Mouse (Mus musculus) limb, embryonic 15.5 days (tissue): ENCODE measurements around the gene Fblim1. TPM values are rescaled to one million over a fixed set of nuclear protein-coding genes. Genes with fewer than 3 reads are reported as not detected.

Experiments
- ATAC-seq: fragments of 200-750 bp; cut with Nextera tagmentation; 2 replicates; pipeline ENCODE4 v1.8.0; 2017; ENCODE audit warnings: low read depth, moderate TSS enrichment; ENCODE audit not compliant: insufficient number of reproducible peaks, low FRiP score, low TSS enrichment
- H3K27ac ChIP-seq: fragments of 300-500 bp; sonication (generic); 2 replicates; pipeline ENCODE4 v1.5.1; 2015; ENCODE audit warnings: moderate library complexity, mild to moderate bottlenecking, inconsistent platforms
- H3K27me3 ChIP-seq: fragments of 300-500 bp; sonication (generic); 2 replicates; pipeline ENCODE4 v1.6.1; 2015; ENCODE audit warnings: inconsistent platforms
- H3K36me3 ChIP-seq: fragments of 300-500 bp; sonication (generic); 2 replicates; pipeline ENCODE4 v1.6.1; 2015; ENCODE audit warnings: inconsistent platforms
- H3K4me1 ChIP-seq: fragments of 300-500 bp; sonication (generic); 2 replicates; pipeline ENCODE4 v1.6.1; 2015; ENCODE audit warnings: inconsistent platforms
- H3K4me2 ChIP-seq: fragments of 300-500 bp; sonication (generic); 2 replicates; pipeline ENCODE4 v1.6.1; 2015; ENCODE audit warnings: mild to moderate bottlenecking, inconsistent platforms
- H3K4me3 ChIP-seq: fragments of 300-500 bp; sonication (generic); 2 replicates; pipeline ENCODE4 v1.5.1; 2015; ENCODE audit warnings: mild to moderate bottlenecking, inconsistent platforms
- H3K9ac ChIP-seq: fragments of 300-500 bp; sonication (generic); 2 replicates; pipeline ENCODE4 v1.6.1; 2015; ENCODE audit warnings: inconsistent platforms
- H3K9me3 ChIP-seq: fragments of 300-500 bp; sonication (generic); 2 replicates; pipeline ENCODE4 v1.6.1; 2016; ENCODE audit warnings: inconsistent platforms
- WGBS: fragments of 180-500 bp; shearing (Covaris S2); methylation state at CpG from one replicate; pipeline ENCODE4 v1.1.7; 2015; 5-methylcytosine and 5-hydroxymethylcytosine counted together
- polyA plus RNA-seq: library from polyadenylated mRNA; unstranded; fragments of >200 nt; fragmentation: Nextera tagmentation; extraction: Ambion mirVana; gene quantifications from 2 replicates; pipeline ENCODE4 v1.2.1, GENCODE M21; 2015

The Fblim1 gene
- polyA plus RNA-seq, result 27.1 and 29.3 TPM in 2 replicates

DNA sequence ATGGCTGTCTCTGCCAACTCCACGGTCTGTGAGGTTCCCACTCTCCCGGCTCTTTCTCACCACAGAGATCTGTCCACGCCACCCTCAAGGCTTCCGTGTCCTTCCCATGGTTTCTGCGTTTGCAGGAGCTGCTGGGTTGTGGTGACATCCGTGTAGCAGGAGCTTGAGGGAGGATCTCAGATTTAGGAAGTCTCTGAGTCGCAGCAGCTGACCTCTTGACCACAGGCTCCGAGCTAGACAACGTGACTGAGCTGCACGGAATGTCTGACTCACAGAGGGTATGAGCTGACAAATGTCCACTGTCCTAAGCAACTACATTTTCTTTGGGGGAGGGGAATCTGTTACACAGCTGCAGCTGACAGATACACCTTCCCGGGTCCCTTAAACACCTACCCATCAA, at the start of gene Fblim1:
TSS of gene Fblim1 (minus strand) at position 236 of the 400 bp plus-strand sequence.
- peaks cover 20% of the 10 kb centered on the region for H3K4me1 ChIP-seq
- H3K36me3 ChIP-seq, result no peaks in the 10 kb centered on the region
- no peak for ATAC-seq
- no peaks in the 10 kb centered on the region for H3K27me3 ChIP-seq
- no peaks in the 10 kb centered on the region for H3K9me3 ChIP-seq
- H3K4me3 ChIP-seq, result no peak within 1 kb of the TSS
- H3K9ac ChIP-seq, result no peak within 1 kb of the TSS
- WGBS, result 80% methylated on average over 11 of the region's 11 CpGs
- H3K27ac ChIP-seq, result no peak within 1 kb of the TSS
- no peak within 1 kb of the TSS for H3K4me2 ChIP-seq

DNA sequence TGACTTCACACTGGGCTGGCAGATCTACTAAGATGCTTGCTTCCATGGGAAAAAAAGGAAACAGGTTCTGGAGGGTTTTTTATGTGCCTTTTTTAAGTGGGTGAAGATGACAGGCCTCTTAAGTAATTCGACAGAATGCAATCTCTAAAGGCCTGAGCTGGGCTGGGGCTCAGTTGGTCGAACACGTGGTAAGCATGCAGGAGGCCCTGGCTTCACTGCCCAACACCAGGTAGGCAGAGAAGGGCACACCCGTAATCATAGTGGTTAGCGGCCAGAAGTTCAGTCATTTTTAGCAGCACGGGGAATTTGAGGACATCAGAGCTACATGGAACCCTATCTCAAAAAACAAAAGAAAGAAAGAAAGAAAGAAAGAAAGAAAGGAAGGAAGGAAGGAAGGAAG, 48.6 kb upstream of the Fblim1 start:
- Histone ChIP-seq H3K27ac (no peak overlapping the region), H3K9ac (no peak overlapping the region)

DNA sequence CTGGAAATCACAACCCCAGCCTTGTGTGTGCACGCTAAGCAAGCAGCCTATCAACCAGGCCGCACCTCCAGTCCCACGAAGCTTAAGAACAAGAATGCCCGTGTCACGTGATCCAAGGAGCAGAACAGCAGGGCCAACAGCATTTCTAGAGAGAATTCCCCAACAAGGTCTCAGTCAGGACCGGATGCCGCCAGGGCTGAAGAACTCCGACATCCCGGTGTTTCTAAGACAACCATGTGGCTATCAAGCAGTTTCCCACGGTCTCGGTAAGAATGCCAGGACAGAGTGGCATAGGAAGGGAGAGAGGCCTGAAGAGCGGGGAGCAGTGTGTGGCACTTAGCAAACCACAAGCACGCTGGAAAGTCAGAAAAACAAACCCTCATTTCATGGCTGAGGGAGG, 47.9 kb upstream of the Fblim1 start:
- Histone ChIP-seq H3K27me3 (no peaks in the 10 kb centered on the region), H3K4me2 (no peak overlapping the region), H3K4me3 (no peak overlapping the region), H3K36me3 (peaks cover 29% of the 10 kb centered on the region), H3K9ac (no peak overlapping the region), H3K9me3 (no peaks in the 10 kb centered on the region), H3K27ac (peak overlapping the region; percentile 8; the same call in 1 of the 2 replicates), H3K4me1 (peaks cover 22% of the 10 kb centered on the region; the same call in 1 of the 2 replicates)
- 88% methylated on average over 13 of the region's 13 CpGs for WGBS
- no peak for ATAC-seq

More for the DNA sequence above, 48.6 kb upstream of the Fblim1 start:
- H3K4me2 ChIP-seq, result no peak overlapping the region
- 83% methylated on average over 6 of the region's 6 CpGs for WGBS
- no peak for ATAC-seq
- no peak overlapping the region for H3K4me3 ChIP-seq
- H3K9me3 ChIP-seq, result no peaks in the 10 kb centered on the region
- no peaks in the 10 kb centered on the region for H3K27me3 ChIP-seq
- H3K4me1 ChIP-seq, result peaks cover 16% of the 10 kb centered on the region; the same call in 1 of the 2 replicates
- H3K36me3 ChIP-seq, result peaks cover 30% of the 10 kb centered on the region

DNA sequence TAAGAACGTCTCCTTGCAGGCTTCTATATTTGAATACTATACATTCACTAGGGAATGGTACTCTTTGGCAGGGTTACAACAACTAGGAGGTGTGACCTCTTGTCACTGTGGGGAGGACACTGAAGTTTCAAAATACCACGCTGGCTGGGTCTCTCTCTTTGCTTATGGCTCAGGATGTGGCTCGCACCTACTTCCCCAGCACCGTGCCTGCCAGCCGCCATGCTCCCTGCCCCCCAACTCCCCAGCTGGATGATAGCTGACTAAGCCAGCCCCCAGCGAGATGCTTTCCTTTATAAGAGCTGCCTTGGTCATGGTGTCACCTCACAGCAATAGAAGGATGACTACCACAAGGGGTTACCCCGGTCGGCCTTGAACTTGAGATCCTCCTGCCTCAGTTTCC, 47.1 kb upstream of the Fblim1 start:
- ATAC-seq, result no peak
- H3K4me3 ChIP-seq, result no peak overlapping the region
- H3K4me2 ChIP-seq, result no peak overlapping the region
- no peaks in the 10 kb centered on the region for H3K27me3 ChIP-seq
- H3K36me3 ChIP-seq, result peaks cover 32% of the 10 kb centered on the region
- H3K27ac ChIP-seq, result no peak overlapping the region
- no peaks in the 10 kb centered on the region for H3K9me3 ChIP-seq
- no peak overlapping the region for H3K9ac ChIP-seq
- H3K4me1 ChIP-seq, result peaks cover 29% of the 10 kb centered on the region; the same call in 1 of the 2 replicates
- WGBS, result 80% methylated on average over 8 of the region's 8 CpGs

DNA sequence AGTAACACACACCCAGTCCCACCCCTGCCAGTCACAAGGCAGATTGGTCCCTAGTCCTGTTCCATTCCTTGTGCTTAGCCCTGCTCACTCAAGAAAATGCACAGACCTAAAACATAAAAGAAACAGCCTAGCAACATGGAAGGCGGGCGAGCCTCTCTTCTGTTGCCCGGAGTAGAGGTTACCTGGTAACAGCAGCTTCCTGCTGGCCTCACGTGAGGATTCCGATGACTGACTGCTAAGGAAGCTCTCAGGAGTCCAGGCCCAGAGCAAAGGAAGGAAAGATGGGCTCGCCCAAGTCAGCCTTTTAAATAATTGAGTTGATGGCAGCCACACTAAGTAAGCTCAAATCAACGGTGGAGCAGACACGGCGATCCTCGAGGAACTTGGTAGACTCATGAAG, 46.0 kb upstream of the Fblim1 start:
- H3K27me3 ChIP-seq, result no peaks in the 10 kb centered on the region
- H3K4me3 ChIP-seq, result no peak overlapping the region
- ATAC-seq, result no peak
- H3K36me3 ChIP-seq, result peaks cover 31% of the 10 kb centered on the region
- 84% methylated on average over 10 of the region's 10 CpGs for whole genome bisulfite sequencing
- H3K9me3 ChIP-seq, result no peaks in the 10 kb centered on the region
- no peak overlapping the region for H3K9ac ChIP-seq
- H3K4me1 ChIP-seq, result peaks cover 29% of the 10 kb centered on the region; the same call in 1 of the 2 replicates
- no peak overlapping the region for H3K27ac ChIP-seq
- H3K4me2 ChIP-seq, result no peak overlapping the region

DNA sequence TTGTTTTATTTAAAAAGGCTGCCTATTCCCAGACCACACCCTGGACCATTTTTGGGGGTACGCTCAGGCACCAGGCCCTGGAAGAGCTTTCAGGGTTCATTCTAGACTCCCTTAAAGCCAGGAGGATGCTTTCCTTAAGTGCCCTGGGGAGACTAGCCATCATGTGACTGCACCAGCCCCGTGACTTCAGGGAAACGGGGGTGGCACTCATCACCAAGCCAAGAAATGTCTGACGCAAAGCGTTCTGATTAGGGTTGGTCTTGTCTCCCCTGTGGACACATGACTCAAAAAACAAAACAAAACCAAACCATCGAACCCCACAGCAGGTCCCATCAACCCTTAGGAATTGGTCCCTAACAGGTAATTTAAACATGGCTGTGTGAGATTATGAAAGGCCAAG, 45.4 kb upstream of the Fblim1 start:
- WGBS, result 88% methylated on average over 6 of the region's 6 CpGs
- H3K36me3 ChIP-seq, result peaks cover 28% of the 10 kb centered on the region
- H3K27ac ChIP-seq, result no peak overlapping the region
- ATAC-seq, result no peak
- H3K4me3 ChIP-seq, result no peak overlapping the region
- no peak overlapping the region for H3K4me2 ChIP-seq
- H3K9ac ChIP-seq, result no peak overlapping the region
- H3K27me3 ChIP-seq, result no peaks in the 10 kb centered on the region
- H3K4me1 ChIP-seq, result peaks cover 29% of the 10 kb centered on the region; the same call in 1 of the 2 replicates
- H3K9me3 ChIP-seq, result no peaks in the 10 kb centered on the region

DNA sequence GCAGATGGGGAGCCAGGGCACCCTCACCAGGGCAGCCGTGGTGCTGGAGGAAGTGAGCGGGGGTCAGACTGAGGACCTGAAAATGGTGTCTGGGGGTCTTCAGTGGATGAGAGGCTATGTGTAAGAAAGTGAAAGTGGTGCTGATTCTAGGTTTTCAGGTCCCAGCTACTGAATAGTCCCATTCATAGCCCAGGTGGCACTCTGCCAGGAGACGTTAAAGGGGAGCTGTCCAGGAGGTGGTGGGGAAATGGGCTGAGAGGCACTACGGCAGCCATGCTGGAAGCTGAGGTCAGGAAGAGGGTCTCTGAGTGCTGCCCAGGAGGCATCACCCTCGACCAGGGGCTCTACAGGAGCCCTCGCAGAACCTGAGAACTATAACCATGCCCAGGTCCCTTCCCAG, 43.3 kb upstream of the Fblim1 start:
- Histone ChIP-seq H3K4me1 (peaks cover 29% of the 10 kb centered on the region; the same call in 1 of the 2 replicates), H3K36me3 (peaks cover 27% of the 10 kb centered on the region), H3K9ac (no peak overlapping the region), H3K27me3 (no peaks in the 10 kb centered on the region), H3K4me2 (peak overlapping the region; percentile 29), H3K27ac (peak overlapping the region; percentile 73), H3K4me3 (no peak overlapping the region), H3K9me3 (no peaks in the 10 kb centered on the region)
- ATAC-seq, result no peak
- WGBS, result 60% methylated on average over 6 of the region's 6 CpGs

DNA sequence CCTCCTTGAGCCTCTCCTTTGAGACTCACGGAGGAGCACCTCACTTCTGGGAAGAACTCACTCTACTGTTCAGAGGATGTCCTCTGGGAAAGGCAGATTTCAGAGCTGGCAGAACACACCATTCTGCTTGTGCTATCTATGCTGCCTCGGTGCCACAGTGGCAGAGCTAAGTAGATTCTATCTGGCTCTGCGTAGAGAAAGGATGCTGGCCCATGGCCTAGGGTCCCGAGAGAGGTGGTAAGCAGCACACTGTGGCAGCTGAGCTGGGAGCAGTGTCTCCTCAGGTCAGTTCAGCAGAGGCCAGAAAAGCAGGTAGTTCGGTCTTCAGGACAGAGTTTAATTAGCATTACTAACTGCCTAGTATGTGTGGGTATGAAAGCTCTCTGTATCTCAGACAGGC, 42.4 kb upstream of the Fblim1 start:
- H3K27ac ChIP-seq, result peak overlapping the region; percentile 73; the same call in 1 of the 2 replicates
- 88% methylated on average over 5 of the region's 5 CpGs for WGBS
- peaks cover 37% of the 10 kb centered on the region; the same call in 1 of the 2 replicates for H3K4me1 ChIP-seq
- H3K36me3 ChIP-seq, result peaks cover 27% of the 10 kb centered on the region
- no peaks in the 10 kb centered on the region for H3K9me3 ChIP-seq
- ATAC-seq, result no peak
- H3K4me3 ChIP-seq, result no peak overlapping the region
- H3K27me3 ChIP-seq, result no peaks in the 10 kb centered on the region
- no peak overlapping the region for H3K4me2 ChIP-seq
- H3K9ac ChIP-seq, result no peak overlapping the region

DNA sequence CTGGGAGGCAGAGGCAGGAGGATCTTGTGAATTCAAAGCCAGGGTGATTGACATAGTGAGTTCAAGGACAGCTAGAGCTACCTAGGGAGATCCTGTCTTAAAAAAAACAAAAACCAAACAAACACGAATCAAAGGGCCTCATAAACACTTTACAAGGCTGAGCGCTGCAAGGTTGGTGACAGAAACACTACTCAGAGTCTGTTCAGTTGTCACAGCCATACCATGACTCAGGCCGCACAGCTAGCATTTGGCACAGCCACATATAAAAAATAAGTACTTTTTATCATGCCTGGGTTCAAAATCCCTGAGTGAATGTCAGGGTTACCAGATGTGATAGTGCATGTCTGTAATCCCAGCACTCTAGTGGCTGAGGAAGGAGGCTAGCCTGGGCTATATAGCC, 41.3 kb upstream of the Fblim1 start:
- ATAC-seq, result no peak
- Histone ChIP-seq H3K4me3 (no peak overlapping the region), H3K4me1 (peaks cover 37% of the 10 kb centered on the region; the same call in 1 of the 2 replicates), H3K27me3 (no peaks in the 10 kb centered on the region), H3K4me2 (no peak overlapping the region), H3K36me3 (peaks cover 28% of the 10 kb centered on the region), H3K27ac (no peak overlapping the region), H3K9ac (no peak overlapping the region), H3K9me3 (no peaks in the 10 kb centered on the region)
- 74% methylated on average over 3 of the region's 3 CpGs for WGBS

DNA sequence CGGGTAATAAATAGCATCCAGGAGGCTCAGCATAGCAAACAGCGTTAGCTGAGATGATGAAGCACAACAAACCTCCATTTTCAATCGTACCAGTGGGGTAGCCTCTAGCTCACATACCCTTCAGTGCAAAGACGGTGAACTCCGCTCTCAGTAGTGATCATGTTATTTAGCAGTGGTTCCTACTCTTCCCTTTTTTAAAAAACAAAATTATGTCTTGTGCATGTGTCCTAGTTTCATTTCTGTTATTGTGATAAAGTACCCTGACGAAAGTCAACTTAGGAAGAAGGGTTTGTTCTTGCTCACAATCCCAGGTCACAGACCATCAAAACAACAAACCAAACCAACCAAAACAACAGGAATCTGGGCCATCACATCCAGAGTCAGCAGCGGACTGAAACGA, 40.1 kb upstream of the Fblim1 start:
- no peak overlapping the region for H3K4me2 ChIP-seq
- no peak for ATAC-seq
- peaks cover 34% of the 10 kb centered on the region; the same call in 1 of the 2 replicates for H3K4me1 ChIP-seq
- WGBS, result 91% methylated on average over 8 of the region's 8 CpGs
- no peak overlapping the region for H3K27ac ChIP-seq
- H3K4me3 ChIP-seq, result no peak overlapping the region
- no peak overlapping the region for H3K9ac ChIP-seq
- H3K36me3 ChIP-seq, result peaks cover 35% of the 10 kb centered on the region
- H3K9me3 ChIP-seq, result no peaks in the 10 kb centered on the region
- no peaks in the 10 kb centered on the region for H3K27me3 ChIP-seq

DNA sequence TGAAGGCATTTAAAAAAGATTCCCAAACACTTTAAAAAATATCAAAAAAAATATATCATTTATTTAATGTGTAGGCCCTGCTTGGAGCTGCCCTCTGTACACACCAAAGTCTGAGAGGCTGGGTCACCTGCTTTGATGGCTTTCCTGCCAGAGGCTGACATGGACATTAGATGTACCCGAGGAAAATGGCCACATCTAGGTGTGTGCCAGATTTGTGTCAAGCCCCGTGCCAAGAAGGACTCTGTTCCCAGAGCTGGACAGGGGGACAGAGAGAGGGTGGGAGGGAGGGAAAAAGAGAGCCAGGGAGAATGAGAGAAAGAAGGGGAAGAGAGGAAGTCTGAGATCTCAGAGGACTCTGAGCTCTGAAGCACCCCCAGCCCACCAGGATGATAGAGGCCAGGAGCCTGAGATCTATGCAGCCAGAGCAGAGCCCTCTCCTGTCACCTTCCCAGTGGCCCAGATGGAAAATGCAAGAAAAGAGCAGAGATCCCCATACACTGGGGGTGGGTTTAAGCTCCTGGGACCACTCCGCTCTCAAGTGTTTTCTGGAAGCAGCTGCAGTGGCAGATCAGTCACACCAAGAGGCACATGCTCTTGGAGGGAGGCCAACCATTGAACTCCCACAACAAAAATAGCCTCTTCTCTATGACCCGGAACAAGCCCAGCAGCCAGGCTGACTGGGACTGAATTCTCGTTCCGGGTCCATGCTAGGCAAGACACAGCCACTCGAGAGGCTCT, 37.4 kb upstream of the Fblim1 start:
- Histone ChIP-seq H3K9ac (no peak overlapping the region), H3K36me3 (peaks cover 51% of the 10 kb centered on the region)

DNA sequence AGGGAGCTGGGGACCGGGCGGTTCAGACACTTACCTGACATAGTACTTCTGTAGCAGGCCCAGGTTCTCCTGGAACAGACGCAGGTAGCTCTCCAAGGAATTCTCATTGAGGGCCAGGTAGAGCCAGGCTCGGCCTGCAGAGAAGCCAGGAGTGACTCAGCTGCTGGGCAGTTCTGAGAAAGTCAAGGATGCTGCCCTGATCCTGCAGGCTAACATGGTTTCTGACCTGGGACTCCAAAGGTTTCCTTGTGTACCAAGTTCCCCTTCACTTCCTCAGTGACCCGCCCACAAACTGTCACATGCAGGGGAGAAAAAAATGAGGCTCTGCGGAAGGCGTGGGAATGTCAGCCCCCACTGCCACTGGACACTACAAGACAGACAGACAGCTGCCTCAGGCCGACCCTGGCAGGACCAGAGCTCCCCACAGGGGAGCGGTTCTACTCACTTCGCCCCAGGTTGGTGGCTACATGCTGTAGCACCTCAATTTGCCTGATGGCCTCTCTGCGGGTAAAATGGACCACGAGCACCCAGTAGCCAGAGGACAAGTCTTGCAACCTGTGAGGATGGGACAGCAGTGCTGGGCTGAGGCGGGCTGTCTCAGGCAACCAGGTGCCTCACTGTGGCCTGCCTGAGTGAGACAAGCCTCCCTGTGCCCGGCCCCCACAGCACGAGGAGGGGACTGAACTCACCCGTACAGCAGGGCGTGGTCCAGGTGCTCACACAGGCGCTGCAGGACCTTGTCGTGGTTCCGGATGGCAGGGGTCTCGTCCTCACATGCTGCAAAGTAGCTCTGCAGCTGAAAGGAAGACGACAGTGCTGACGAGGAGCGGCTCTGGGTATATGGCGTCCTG, 36.3 kb upstream of the Fblim1 start:
- Histone ChIP-seq H3K9me3 (no peaks in the 10 kb centered on the region), H3K36me3 (peaks cover 56% of the 10 kb centered on the region), H3K27ac (no peak overlapping the region), H3K4me1 (peaks cover 8% of the 10 kb centered on the region; the same call in 1 of the 2 replicates), H3K4me3 (no peak overlapping the region), H3K9ac (no peak overlapping the region), H3K27me3 (no peaks in the 10 kb centered on the region), H3K4me2 (no peak overlapping the region)
- WGBS, result 88% methylated on average over 25 of the region's 25 CpGs
- no peak for ATAC-seq

More for the DNA sequence above, 37.4 kb upstream of the Fblim1 start:
- H3K27ac ChIP-seq, result peak overlapping the region; percentile 68
- no peak overlapping the region for H3K4me2 ChIP-seq
- 0 out of 2 replicates have a peak, but pooled peaks have one; percentile 23 for ATAC-seq
- WGBS, result 60% methylated on average over 7 of the region's 7 CpGs
- H3K4me3 ChIP-seq, result no peak overlapping the region
- H3K4me1 ChIP-seq, result peaks cover 10% of the 10 kb centered on the region; the same call in 1 of the 2 replicates
- H3K9me3 ChIP-seq, result no peaks in the 10 kb centered on the region
- no peaks in the 10 kb centered on the region for H3K27me3 ChIP-seq
